Mouse (Mus musculus): ENCODE measurements around the gene Apobec4. TPM values are rescaled to one million over a fixed set of nuclear protein-coding genes. Genes with fewer than 3 reads are reported as not detected.

Apobec4 gene
- polyA plus RNA-seq, 1 experiment from 2014 or later = not detected

DNA sequence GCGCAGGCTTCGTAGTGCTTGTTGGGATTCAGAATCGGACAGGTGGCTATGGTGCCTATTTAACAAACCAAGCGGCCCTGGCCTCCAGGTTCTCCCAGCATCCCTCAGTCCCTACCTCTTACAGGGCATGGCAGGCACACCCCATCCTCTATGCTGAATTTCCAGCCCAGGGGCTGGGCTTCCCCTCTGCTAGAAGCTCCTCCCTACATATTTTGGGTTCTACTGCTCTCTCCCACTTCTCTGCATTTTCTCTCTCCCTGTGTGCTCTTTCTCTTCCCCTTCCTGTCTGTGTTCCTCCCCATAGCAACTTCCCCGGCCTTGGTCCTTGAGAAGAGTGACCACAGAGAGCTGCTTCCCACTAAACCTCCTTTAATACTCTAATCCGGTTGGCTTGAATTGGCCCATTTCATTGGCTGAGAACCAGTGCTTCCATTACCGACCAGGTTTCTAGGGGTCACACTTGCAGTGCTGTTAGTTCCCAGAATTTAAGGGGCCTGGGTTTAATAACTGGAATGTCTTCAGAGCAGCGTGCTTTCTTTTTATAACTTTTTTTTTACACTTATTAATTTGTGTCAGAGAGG is 46.4 kb downstream of the Apobec4 start:
- WGBS = 79% methylated on average over 8 of the region's 8 CpGs
- Histone ChIP-seq H3K27ac (no peak overlapping the region), H3K9me3 (no peaks in the 10 kb centered on the region), H3K36me3 (no peaks in the 10 kb centered on the region), H3K4me3 (no peak overlapping the region), H3K4me1 (peaks cover 39% of the 10 kb centered on the region), H3K27me3 (ENCODE audit: insufficient read depth, poor library complexity, severe bottlenecking) (no peaks in the 10 kb centered on the region)
- DNase-seq (ENCODE audit: low spot score) = no peak

DNA sequence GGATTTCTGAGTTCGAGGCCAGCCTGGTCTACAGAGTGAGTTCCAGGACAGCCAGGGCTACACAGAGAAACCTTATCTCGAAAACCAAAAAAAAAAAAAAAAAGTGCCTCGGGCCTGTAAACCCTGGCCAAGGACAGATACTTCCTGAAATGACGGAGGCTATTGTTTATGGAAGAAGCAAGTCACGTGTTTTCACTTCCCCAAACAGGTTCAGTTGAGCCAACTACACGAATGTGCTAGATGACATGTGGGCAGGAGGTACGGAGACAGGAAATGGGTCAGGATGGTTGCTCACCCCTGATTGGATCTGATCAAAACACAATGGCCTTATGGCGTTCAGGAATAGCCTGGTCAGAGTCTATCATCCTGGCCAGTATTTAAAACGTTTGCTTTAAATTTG is 47.8 kb downstream of the Apobec4 start:
- peak overlapping the region; percentile 42; the same call in 1 of the 2 replicates for H3K27ac ChIP-seq
- no peak for DNase-seq (ENCODE audit: low spot score)
- 62% methylated on average over 9 of the region's 9 CpGs for WGBS
- no peaks in the 10 kb centered on the region for H3K27me3 ChIP-seq (ENCODE audit: insufficient read depth, poor library complexity, severe bottlenecking)
- no peak overlapping the region for H3K4me3 ChIP-seq
- peaks cover 31% of the 10 kb centered on the region for H3K4me1 ChIP-seq
- H3K9me3 ChIP-seq = no peaks in the 10 kb centered on the region
- no peaks in the 10 kb centered on the region for H3K36me3 ChIP-seq

DNA sequence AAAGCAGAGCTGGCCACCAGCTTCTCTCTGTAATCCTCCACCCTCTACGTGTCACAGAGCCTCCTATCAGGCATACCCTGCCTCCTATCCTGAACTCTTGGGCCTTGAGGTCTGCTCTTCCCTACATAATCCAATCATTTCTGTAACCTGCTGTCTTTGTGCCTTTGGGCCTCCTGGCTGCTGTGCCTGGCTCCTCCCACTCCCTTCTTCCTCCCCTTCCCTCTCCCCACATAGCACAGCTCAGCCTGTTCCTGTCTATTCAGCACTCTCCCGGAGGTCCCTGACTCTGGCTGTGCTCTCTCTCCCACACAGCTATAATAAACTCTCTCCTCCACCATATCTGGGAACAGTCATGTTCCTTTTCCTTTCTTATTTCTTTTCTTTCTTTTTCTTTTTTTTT is 49.5 kb downstream of the Apobec4 start, which contains the start of gene Ncf2:
Gene Ncf2 (plus strand): TSS at position 298 of the 400 bp plus-strand sequence.
- WGBS = 13% methylated on average over 2 of the region's 2 CpGs

DNA sequence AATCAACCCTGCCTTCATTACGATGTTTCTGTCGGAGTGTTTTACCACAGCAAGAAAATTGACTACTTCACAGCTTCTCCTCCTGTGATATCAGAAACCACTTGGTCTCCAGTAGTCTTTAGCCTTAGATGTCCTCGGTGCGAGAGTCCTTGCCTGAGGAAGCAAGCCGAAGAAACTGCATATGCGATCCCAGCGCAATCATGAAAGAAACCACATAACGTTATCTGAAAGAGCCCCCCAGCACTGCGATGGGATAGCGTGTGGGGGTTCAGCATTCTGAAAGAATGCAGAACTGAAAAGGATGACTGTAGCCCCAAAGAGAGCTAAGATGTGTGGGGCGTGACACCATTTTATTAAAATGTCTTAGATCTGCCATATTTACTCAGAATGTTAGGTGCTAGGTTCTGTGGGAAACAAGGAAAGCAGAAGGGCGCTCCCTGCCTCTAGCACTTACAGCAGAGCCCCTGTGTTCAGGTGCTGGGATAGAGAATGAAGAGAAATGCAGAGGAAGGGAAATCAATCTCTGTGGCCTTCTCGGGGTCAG is 50.4 kb downstream of the Apobec4 start:
- no peak for DNase-seq (ENCODE audit: low spot score)
- no peaks in the 10 kb centered on the region for H3K27me3 ChIP-seq (ENCODE audit: insufficient read depth, poor library complexity, severe bottlenecking)
- H3K27ac ChIP-seq = no peak overlapping the region
- H3K4me3 ChIP-seq = no peak overlapping the region
- 85% methylated on average over 13 of the region's 13 CpGs for WGBS
- peaks cover 21% of the 10 kb centered on the region for H3K4me1 ChIP-seq
- H3K9me3 ChIP-seq = no peaks in the 10 kb centered on the region
- H3K36me3 ChIP-seq = no peaks in the 10 kb centered on the region

More for the DNA sequence above, 49.5 kb downstream of the Apobec4 start, which contains the start of gene Ncf2:
- Histone ChIP-seq H3K27ac (peak within 1 kb of the TSS; percentile 76), H3K9me3 (no peaks in the 10 kb centered on the region), H3K4me3 (no peak within 1 kb of the TSS), H3K36me3 (no peaks in the 10 kb centered on the region), H3K27me3 (ENCODE audit: insufficient read depth, poor library complexity, severe bottlenecking) (no peaks in the 10 kb centered on the region), H3K4me1 (peaks cover 23% of the 10 kb centered on the region)
- no peak for DNase-seq (ENCODE audit: low spot score)

DNA sequence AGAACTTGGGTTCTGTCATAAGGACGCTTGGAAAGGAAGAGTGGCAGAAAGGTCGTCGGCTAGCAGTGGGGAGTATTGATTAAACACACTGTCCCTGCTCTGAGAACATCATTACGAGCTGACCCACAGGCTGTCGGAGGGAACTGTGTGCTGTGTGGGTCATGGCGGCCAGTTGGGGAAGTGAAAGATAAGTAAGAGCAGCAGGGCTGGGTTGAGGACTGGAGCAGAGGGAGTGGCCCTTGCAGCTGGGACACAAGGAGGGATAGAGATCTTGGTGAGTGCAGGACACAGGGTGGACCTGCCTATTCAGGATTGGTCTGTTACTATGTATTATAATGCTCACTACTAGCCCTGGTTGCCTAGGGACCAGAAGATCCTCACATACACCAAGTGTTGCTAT is 54.6 kb downstream of the Apobec4 start:
- Histone ChIP-seq H3K36me3 (no peaks in the 10 kb centered on the region), H3K9me3 (no peaks in the 10 kb centered on the region), H3K4me3 (no peak overlapping the region), H3K27ac (no peak overlapping the region), H3K27me3 (ENCODE audit: insufficient read depth, poor library complexity, severe bottlenecking) (no peaks in the 10 kb centered on the region), H3K4me1 (peaks cover 15% of the 10 kb centered on the region)
- WGBS = 75% methylated on average over 6 of the region's 6 CpGs
- no peak for DNase-seq (ENCODE audit: low spot score)

Other genes starting within 250 kb of the Apobec4 start
- 51.2 and 58.3 TPM in 2 replicates for gene Rgl1, start 15.8 kb downstream of the Apobec4 start, polyA plus RNA-seq (2016; fragmentation: Nextera tagmentation; extraction: Ambion mirVana)
- gene Arpc5, start 16.0 kb downstream of the Apobec4 start, polyA plus RNA-seq (2016; fragmentation: Nextera tagmentation; extraction: Ambion mirVana) = 238 and 256 TPM in 2 replicates
- 2.0 and 3.5 TPM in 2 replicates for gene Ncf2, start 49.6 kb downstream of the Apobec4 start, polyA plus RNA-seq (2016; fragmentation: Nextera tagmentation; extraction: Ambion mirVana)
- gene Smg7, start 152.1 kb downstream of the Apobec4 start, polyA plus RNA-seq (2016; fragmentation: Nextera tagmentation; extraction: Ambion mirVana) = 25.9 and 30.0 TPM in 2 replicates
- 0.28 and 1.0 TPM in 2 replicates for gene Nmnat2, start 204.4 kb downstream of the Apobec4 start, polyA plus RNA-seq (2016; fragmentation: Nextera tagmentation; extraction: Ambion mirVana)